Mouse (Mus musculus) monocyte, adult 5-6 weeks (primary cell): Measurements from ENCODE around the gene Lgmn. TPM values are rescaled to one million over a fixed set of nuclear protein-coding genes. Genes with fewer than 3 reads are reported as not detected.

Experiments
- ATAC-seq: fragments of 153-309, 156-312 bp; replicated peaks from 2 replicates; pipeline ENCODE4 v1.8.0; 2017; ENCODE audit warnings: mild to moderate bottlenecking; ENCODE audit not compliant: low TSS enrichment, insufficient number of reproducible peaks, severe bottlenecking, poor library complexity, low FRiP score
- total RNA-seq: library from RNA; stranded (forward); fragments of 200-1000, 200-491, 200-594 nt; gene quantifications from 3 replicates; pipeline ENCODE4 v1.2.3, GENCODE M21; 2017

Gene Lgmn
- 99.2 to 194 TPM (median 145 TPM) in 3 replicates for total RNA-seq

DNA sequence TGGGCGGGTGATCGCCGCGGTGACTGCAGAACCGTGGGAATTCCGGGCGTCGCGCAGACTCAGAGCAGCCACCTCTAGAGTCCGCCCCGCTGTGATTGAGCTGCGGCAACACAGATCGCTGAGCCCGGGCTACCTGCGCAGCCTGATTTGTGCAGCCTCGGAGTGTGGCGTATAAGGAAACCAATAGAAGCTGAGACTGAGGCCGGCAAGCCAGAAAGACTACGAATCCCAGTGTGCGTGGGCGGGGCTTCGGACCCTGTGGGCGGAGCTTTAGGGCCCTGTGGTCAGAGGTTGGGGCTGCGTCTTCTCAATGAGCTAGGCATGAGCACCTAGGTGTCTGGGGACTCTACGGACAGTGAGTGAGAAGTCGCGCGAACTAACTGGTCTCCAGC is at the start of gene Lgmn:
Gene Lgmn, minus strand, starts transcription at position 182 of the 392 bp plus-strand sequence.
- peak; percentile 98 for ATAC-seq

DNA sequence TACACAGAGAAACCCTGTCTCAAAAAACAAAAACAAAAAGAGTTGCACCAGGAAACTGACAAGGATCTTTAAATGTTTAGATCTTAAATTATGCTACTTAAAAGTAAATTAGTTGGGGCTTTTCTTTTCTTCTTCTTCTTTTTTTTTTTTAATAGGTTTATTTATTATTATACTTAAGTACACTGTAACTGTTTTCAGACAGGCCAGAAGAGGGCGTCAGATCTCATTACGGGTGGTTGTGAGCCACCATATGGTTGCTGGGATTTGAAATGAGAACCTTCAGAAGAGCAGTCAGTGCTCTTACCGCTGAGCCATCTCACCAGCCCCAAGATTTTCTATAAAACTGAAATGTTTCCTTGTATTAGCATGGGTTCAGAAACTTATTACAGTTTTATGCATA is 45.3 kb upstream of the Lgmn start:
- ATAC-seq, result no peak

DNA sequence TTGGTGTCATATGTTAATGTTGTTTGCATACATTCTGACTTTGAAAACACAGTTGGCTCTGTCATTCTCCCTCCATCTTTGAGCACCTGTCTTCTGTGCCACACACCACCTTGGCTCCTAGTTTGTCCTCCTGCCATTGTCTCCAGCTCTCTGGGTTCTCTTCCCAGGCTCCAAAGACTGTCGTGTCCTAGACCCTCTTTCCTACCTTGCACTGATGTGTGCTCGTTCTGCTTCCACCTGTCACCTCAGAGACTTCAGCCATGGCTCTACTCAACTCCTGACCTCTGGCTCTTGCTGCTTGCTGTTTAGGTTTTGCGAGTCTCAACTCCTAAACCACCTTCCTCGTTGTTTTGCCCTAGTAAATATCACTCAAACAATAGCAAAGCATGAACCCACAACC is 40.9 kb upstream of the Lgmn start:
- no peak for ATAC-seq

DNA sequence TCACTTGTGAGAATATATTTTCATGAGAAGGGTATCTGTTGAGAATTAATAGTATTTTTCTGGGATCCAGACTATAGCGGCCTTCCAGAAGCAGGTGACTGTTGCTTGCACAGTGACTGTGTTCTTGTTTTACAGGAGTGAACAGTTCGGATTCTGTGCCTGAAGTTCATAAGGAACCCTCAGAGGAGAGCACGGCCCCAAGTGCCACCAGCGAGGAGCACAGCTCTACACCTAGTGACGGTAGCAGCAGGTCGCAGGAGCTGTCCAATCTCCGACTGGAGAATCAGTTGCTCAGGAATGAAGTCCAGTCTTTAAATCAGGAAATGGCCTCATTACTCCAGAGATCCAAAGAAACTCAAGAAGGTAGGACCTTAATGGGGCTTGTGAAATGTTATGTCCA is 34.8 kb upstream of the Lgmn start:
- ATAC-seq, result no peak

DNA sequence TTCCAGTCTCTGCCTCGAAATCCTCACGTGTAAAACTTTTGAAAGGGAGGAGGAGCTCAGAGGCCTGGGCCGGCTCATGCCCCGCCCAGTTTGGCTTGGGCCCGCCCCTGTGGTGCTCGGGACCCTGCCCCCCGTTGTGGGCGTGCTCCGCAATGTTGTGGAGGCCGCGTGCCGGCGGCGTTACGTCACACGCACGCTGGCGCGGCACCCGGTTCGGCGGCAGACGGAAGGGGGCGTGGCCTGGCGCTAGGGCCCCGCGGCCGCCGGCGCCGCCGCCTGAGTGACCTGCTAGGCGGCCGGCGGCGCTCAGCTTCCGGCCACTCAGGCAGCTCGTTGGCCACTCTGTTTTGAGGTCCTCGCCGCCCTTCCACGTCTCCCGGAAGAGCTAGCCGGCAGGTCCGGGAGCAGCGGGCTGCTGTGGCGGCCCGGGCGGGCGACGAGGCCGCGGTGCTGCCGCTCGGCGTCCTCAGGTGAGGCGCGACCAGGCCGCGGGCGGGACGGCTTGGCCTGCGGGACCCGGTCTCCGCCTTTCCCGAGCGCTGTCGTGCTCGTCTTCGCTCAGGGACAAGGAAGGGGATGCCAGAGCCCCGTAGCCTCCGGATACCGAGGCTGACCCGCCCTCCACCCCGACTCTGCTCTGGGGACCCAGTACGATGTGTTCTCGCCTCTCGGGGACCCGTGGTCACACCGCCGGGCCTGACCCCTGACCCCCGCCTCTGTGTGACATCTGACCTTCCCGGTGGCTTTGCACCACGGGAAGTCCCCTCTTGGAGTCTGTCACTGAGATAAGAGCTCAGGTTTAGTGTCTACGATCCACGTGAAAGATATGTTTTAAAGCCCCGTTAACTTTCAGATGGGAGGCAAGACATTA is 29.5 kb upstream of the Lgmn start, which contains the start of gene Golga5:
Gene Golga5, plus strand, starts transcription at position 242 of the 871 bp plus-strand sequence.
- peak; percentile 89 for ATAC-seq

DNA sequence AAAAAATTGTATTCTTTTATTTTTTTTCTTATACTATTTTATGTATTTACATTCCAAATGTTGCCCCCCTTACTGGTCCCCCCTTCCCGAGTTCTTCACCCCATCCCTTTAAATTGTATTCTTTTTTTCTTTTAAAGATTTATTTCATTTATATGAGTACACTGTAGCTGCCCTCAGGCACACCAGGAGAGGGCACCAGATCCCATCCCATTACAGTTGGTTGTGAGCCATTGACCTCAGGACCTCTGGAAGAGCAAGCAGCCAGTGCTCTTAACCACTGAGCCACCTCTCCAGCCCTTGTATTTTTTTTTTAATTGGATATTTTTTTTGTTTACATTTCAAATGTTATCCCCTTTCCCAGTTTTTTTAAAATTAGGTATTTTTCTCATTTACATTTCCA is 28.5 kb upstream of the Lgmn start:
- ATAC-seq, result no peak

DNA sequence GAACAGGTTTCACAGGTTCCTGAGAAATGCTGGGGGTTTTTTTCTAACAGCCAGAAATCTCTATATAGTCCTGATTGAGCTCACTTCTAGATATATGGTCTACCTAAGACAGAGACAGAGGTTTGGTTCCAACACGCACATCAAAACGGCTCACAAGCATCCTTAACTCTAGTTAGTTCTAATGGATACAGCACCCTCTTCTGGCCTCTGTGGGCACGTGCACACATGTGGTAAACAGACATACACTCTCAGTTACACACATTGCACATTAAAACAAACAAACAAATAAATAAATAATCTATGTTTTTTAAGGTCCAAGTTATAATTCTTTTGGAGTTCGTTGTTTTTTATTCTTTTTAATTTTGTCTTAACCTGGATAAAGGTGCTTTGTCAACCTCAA is 25.0 kb upstream of the Lgmn start:
- ATAC-seq, result no peak

DNA sequence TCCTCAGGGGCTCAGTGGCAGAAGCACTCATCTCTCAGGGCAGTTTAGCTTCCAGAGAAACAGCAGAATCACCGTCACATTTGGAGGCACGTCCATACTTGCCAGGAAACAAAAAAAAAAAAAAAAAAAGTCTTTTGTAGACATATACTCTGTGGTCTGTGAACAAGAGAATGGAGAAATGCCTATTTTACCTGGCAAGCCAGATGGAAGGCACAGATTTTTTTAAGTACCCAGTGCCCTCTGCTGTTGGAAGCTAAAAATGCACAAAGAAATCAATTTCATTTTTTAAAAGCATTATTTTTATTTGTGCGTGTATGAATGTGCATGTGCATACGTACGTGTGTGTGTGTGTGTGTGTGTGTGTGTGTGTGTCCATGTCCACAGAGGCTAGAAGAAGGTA is 21.6 kb upstream of the Lgmn start:
- no peak for ATAC-seq

DNA sequence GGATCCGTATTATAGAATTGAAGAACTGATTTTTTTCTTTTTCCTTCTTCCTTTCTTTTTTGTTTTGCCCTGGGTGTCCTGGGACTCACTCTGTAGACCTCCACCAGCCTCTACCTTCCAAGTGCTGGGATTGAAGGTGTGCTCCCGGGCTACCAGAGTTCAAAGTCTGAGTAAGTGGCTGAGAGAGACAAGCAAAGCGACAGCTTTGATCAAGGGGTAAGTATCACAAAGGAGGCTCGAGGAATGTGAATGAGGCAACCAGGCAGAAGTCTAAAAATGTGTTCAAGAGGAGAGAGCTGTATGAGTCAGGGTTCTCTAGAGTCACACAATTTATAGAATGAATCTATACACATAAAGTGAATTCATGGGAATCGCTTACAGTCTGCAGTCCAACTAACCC is 20.4 kb upstream of the Lgmn start:
- no peak for ATAC-seq

DNA sequence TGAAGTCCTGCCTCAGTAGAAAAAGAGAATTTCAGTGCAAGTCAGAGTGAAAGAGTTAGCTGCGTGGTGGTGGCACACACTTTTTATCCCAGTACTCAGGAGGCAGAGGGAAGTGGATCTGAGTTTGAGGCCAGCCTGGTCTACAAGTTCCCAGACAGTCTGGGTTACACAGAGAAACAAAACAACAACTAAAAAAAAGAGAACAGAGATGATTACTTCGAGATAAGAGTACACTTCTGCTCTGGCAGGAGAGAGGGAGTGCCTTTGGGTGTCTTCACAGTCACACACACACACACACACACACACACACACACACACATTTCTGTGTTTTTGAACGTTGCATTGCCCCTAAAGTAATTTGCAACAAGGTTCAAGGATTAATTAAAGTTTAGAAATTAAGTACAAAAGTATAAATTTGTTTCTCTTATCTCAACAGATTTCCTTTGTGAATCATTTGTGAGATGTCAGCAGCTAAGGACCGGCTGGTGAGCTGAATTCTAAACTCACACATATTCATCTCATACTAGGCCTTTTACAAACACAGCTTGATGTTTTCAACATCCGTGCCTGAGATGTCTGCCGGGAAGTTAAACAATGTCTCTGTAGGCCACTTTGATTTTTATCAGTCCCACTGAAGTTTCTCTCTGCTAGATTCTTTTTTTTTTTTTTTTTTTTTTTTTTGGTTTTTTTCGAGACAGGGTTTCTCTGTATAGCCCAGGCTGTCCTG is 17.0 kb upstream of the Lgmn start:
- peak; percentile 37; the same call in 1 of the 2 replicates for ATAC-seq

DNA sequence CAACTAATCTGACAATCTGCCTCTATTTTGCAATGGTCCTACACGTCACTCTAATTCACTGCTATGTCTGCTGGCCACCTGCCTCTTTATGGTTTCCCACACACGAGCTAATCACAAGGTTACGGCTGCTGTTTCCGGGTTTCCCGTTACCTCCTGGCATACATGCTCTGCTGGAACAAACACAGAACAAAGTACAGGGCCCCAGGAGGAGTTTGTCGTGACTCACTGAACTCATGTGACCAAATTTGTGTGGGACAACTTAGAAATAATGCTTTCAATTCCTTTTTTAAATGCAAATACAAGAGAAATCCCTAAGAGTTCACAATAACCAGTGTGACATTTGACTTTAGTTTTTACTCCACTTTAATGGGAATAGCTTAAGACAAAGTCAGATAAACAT is 14.0 kb upstream of the Lgmn start:
- peak; percentile 77 for ATAC-seq

DNA sequence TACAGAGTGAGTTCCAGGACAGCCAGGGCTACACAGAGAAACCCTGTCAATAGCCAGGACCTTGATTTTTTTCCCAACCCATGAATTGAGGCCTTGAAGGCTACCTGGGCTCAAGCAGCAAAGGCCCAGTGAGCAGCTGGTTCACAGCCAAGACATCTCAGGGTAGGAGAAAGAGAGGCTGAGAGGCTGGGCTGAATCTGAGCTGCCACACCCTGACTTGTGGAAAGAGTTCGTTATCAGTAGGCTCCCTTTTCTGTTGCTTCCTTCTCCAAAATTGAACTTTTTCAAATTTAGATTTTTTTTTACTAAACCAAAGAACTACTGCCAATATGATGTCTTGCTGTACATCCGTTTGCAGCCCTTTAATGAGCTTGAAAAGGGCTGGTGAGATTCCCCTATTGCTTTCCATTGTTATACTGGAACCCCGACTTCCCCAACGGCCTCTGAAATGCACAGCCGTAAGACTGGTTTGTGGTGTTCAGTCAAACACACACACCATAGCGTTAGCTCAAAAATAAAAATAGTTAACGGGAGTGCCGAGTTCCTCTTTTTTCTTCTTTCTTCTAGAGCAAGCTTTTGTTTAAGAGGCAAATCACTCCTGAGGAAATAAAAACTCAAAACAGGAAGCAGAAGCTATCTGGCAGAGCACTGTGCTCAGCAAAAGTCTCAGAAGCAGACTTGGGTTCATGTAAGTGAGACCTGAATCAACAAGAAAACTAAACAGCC is 11.7 kb upstream of the Lgmn start:
- ATAC-seq, result peak; percentile 59

DNA sequence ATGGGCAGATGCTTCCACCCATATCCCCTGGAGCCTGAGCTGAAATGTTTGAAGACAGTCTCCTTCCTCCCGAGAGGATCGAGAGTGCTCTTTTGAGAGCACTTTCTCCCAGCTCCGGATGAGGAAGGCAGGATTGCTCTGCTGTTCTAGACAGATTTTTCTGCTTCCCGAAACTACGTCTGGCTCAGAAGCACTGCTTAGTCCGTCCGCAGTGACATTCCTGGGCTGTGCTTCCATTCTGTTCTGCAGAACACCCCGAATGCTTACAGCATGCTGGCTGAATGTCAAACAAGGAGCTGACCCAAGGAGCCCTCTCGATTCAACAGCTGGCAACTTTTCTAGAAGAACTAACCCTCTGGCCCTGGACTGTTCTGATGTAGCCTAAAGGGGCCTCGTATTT is 10.8 kb upstream of the Lgmn start:
- no peak for ATAC-seq

DNA sequence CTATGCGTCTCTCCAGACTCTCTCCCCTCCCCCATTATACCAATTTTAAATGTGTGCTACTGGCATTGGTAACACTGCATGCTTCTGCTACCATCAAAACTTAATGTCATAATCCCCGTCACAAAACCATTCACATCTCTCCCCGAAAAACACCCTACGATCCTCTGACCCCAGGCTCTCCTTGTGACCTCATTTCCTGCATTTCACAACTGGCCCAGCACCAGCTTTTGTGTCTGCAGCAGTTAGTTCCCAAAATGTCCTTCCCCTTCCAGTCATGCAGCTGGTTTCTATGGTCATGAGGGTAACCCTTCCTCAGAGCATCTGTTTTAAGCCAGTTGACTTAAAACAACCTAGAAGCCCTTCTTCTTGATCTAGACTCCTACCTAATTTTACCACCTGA is 5.8 kb upstream of the Lgmn start:
- peak; percentile 97 for ATAC-seq

DNA sequence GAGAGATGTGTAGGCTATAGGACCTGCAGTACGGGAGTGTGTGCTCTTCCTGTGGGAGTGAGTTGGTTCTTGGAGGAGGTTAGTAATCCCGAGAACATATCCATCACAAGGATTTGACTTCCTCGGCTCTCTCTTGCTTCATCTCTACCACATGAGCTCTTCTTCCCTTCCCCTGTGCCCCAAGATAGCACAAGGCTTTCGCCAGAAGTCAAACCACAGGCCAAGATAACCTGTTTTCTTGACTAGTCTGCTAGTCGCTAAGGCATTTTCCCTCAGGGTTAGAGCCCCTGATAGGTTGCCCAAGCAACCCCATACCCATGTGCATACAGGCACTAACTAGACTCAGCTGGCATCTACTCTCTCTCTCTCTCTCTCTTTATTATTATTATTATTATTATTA is 4.1 kb upstream of the Lgmn start:
- no peak for ATAC-seq

DNA sequence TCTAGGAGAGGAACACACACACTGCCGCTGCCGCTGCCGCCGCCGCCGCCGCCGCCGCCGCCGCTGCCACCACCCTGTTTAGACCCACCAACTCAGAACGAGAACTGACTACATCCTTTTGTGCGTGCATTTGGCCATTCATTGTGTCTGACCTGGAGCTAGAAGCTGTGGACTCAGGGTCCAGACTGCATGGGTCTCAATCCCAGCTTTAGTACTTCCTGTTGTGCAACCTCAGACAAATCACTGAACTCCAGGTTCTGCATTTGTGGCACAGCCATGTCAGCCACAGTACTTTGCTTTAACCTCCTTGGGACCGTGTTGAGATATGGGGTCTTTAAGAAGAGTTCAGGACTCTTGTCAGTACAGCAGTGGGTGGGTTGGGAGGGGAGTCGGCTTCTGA is 3.0 kb upstream of the Lgmn start:
- no peak for ATAC-seq

DNA sequence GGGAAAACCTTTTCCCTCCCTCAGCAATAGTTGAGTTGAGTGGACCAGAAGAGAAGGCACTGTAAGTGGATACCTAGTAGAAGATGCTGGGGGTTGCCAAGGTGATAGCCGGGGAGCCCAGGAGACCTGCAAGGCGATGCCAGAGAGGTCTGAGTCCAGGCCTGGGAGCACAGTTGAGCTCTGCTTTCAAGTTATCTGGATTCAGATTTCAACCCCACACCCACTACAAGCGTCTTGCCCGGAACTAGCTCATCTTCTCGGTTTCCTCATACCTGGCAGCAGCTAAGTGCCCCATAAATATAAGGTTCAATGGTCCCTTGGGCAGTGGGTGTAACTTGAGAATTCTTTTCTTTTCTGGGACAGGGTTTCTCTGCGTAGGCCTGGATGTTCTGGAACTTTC is 1.5 kb upstream of the Lgmn start:
- no peak for ATAC-seq

DNA sequence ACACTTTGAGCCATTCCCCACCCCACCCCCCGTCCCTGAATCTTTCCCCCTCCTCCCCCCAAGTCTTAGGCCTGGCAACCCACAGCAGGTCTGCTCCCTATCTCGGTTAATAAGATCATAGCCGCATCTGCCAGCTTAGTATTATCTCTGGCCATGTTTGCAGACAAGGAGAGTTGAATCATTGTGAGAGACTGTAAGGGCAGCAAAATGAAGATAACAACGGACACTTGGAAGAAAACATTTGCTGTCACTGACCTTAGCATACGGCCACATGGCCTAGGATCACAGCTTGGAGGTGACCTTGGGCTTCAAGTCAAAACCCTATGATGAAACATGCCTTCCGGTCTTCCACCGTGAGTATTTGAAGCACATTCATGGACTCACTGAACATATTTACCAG is 938 bp upstream of the Lgmn start:
- ATAC-seq, result no peak

DNA sequence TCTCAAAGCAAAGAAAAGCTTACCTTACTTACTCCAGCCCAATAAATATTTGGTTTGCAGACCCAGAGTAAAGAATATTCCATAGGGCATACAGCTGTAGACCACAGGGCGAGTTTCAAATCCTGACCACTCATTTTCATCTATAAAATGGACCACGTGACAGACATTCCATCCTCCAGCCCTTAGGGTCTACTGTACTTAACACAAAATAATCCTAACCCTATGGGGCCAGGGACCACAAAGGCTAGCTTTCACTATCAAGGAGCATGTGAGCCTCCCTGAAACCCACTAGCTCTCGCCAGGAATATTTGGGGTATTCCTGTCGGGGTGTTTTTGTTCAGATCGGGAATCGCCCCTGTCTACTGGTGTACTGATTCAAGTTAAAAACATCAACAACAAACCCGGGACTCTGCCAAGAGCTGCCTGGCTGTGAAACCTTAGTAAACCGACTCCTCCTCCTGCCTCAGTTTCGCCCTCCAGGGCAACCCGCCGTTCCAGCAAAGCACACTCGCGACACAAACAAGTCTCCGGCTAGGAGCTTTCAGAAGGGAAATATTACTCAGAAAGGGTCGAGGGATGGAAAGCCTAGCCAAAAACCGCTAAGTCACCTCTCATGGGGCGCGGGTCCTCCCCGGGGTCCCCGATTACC is 506 bp downstream of the Lgmn start:
- no peak for ATAC-seq
